Mouse (Mus musculus): Measurements from ENCODE around the gene Pvalb. TPM values are rescaled to one million over a fixed set of nuclear protein-coding genes. Genes with fewer than 3 reads are reported as not detected.

Gene Pvalb
- polyA plus RNA-seq, 1 experiment from 2014 or later, result 3.1 TPM

DNA sequence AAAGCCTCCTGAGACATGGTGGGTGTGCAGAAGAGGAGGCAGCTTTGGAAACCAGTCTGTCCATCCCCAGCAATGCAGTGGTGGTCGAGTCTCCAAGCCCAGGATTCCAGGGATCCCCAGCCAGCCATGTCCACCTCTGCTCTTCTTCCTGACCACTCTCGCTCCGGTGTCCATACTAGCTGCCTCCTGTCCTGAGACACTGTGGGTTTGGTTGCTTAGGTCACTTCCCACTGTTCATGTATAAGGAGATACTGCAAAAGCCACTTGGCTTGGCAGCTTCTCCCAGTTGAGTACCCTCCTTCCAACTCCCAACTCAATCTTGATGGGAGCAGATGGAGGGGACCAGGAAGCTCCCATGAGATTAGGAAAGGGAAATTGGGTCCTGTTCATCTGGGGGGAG is 17.7 kb downstream of the Pvalb start:
- Histone ChIP-seq H3K4me3 (replicated peaks) (no peak overlapping the region), H3K4me1 (replicated peaks) (peaks cover 4% of the 10 kb centered on the region), H3K9ac (replicated peaks) (no peak overlapping the region), H3K36me3 (no peaks in the 10 kb centered on the region), H3K27me3 (peaks cover 5% of the 10 kb centered on the region; the same call in 1 of the 2 replicates), H3K9me3 (no peaks in the 10 kb centered on the region), H3K27ac (no peak overlapping the region), H3K4me2 (replicated peaks) (no peak overlapping the region)
- ATAC-seq, result no peak
- WGBS, result 85% methylated on average over 3 of the region's 3 CpGs

DNA sequence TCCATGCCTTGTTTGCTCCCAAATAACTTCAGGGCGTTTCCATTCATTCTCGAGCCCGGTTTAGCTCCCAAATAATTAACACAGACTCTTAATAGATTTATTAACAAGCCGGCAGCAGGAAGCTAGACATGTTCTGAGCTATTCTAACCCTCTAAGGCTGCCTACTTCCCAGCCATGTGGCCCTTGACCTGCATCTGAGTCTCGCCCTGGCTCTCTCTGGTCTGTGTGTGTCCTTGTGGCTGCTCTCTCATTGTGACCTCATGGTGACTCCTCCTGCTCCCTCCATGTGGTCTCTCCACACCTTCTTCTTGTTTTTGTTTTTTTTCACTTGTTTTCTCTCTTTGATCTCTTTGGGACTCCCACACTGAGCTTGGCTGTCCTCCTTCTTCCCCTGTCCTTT is 19.3 kb downstream of the Pvalb start:
- Histone ChIP-seq H3K4me1 (replicated peaks) (peaks cover 12% of the 10 kb centered on the region), H3K4me2 (replicated peaks) (no peak overlapping the region), H3K36me3 (no peaks in the 10 kb centered on the region), H3K4me3 (replicated peaks) (no peak overlapping the region), H3K27me3 (peaks cover 15% of the 10 kb centered on the region), H3K27ac (no peak overlapping the region), H3K9ac (replicated peaks) (no peak overlapping the region), H3K9me3 (no peaks in the 10 kb centered on the region)
- no peak for ATAC-seq
- WGBS, result 81% methylated on average over 5 of the region's 5 CpGs

DNA sequence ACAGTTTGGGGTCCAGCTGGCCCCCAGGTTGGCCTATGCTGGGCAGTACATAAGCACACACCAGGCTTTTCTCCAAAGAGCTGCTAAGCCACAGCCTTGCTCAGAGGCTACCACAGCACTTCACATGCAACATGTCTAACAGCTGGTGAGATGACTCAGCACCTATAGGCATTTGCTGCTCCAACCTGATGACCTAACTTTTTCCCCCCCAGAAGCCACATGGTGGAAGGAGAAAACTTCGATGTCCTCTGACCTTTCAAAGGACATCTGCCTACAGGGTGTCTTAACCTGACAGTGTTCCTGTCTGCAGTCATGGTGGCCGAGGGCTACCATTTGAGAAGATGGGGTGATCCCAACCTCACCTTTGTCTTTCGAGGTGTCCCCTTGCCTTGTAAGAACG is 20.6 kb downstream of the Pvalb start:
- ATAC-seq, result no peak
- H3K9ac ChIP-seq (replicated peaks), result no peak overlapping the region
- H3K9me3 ChIP-seq, result no peaks in the 10 kb centered on the region
- H3K4me2 ChIP-seq (replicated peaks), result no peak overlapping the region
- H3K4me3 ChIP-seq (replicated peaks), result no peak overlapping the region
- no peaks in the 10 kb centered on the region for H3K36me3 ChIP-seq
- peaks cover 24% of the 10 kb centered on the region for H3K4me1 ChIP-seq (replicated peaks)
- peaks cover 15% of the 10 kb centered on the region for H3K27me3 ChIP-seq
- WGBS, result 92% methylated on average over 4 of the region's 4 CpGs
- H3K27ac ChIP-seq, result no peak overlapping the region

DNA sequence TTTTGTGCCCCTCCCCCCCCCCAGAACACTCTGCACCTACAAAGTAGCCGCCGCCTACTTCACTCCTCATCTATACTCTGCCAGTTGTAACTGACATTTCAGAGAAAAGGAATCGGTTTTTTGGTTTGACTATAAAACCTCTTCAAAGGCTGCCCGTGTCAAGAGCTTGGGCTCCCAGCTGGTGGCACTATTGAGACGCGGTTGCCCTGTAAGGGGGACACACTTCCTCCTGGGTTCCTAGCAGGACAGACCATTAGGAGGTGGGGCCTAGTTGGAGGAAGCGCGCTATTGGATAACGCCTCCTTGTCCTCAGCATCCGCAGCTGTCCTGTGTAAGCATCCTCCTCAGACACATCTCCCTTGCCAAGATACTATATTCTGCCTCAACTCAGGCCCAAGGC is 21.3 kb downstream of the Pvalb start:
- Histone ChIP-seq H3K9ac (replicated peaks) (no peak overlapping the region), H3K4me3 (replicated peaks) (no peak overlapping the region), H3K36me3 (no peaks in the 10 kb centered on the region), H3K27me3 (peaks cover 20% of the 10 kb centered on the region), H3K4me2 (replicated peaks) (peak overlapping the region; percentile 25; the same call in 1 of the 2 replicates), H3K4me1 (replicated peaks) (peaks cover 24% of the 10 kb centered on the region), H3K27ac (no peak overlapping the region), H3K9me3 (no peaks in the 10 kb centered on the region)
- 1% methylated on average over 10 of the region's 10 CpGs for WGBS
- ATAC-seq, result peak; percentile 86

DNA sequence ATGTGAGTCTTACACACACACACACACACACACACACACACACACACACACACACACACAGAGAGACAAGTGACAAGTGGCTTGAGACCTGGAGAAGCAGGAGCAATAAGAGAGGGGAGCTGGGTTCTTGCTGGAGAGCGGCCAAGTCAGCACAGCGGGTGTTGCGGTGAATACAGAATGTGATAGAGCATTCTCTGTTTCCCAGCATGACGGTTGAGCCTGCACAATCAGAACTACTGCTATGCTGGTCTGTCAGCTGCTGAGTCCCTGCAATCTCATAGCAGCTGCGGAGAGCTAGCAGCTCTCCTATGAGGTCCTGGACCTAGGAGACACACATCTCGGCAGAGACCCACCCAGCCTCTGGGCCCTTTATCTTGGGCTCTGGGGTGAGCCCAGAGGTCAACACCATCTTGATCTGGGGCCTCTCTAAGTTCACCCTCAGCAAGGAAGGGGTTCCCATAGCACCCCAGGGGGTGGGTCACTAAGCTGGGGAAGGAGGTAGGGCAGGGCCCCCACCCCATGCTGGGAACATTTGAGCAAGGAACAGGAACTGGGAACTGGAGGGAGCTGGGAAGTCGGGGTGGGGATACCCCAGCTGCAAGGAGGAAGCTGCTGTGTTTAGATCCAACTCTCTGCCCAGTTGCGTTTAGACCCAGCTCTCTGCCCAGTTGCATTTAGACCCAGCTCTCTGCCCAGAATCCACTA is 24.3 kb downstream of the Pvalb start:
- no peak overlapping the region for H3K4me3 ChIP-seq (replicated peaks)
- H3K27me3 ChIP-seq, result peaks cover 23% of the 10 kb centered on the region
- peak overlapping the region; percentile 41; the same call in 1 of the 2 replicates for H3K9ac ChIP-seq (replicated peaks)
- no peaks in the 10 kb centered on the region for H3K9me3 ChIP-seq
- peaks cover 37% of the 10 kb centered on the region for H3K4me1 ChIP-seq (replicated peaks)
- 22% methylated on average over 8 of the region's 8 CpGs for WGBS
- H3K36me3 ChIP-seq, result no peaks in the 10 kb centered on the region
- H3K27ac ChIP-seq, result peak overlapping the region; percentile 84
- H3K4me2 ChIP-seq (replicated peaks), result peak overlapping the region; percentile 20
- ATAC-seq, result peak; percentile 63

DNA sequence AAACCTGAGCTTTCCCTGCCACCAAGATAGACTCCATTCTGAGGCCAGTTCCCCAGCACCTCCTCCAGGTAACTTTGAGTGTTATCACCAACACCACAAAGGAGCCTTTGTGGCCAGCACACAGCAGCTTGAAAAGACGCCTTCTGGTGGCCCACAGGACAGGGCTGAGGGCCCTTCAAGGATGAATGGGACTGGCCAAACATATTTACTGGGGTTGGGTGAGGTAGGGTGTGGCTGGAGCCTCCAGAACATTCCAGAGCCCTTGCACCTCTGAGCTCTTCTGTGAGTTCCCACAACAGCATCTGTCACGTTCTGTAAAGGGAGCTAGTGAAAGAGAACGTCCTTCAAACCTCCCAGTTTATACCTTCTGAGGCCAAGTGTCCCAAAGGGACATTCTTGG is 26.4 kb downstream of the Pvalb start:
- no peak overlapping the region for H3K9ac ChIP-seq (replicated peaks)
- H3K4me3 ChIP-seq (replicated peaks), result no peak overlapping the region
- peaks cover 23% of the 10 kb centered on the region for H3K27me3 ChIP-seq
- no peak overlapping the region for H3K27ac ChIP-seq
- no peaks in the 10 kb centered on the region for H3K9me3 ChIP-seq
- ATAC-seq, result no peak
- H3K4me1 ChIP-seq (replicated peaks), result peaks cover 39% of the 10 kb centered on the region
- no peaks in the 10 kb centered on the region for H3K36me3 ChIP-seq
- H3K4me2 ChIP-seq (replicated peaks), result no peak overlapping the region
- 76% methylated on average over 3 of the region's 3 CpGs for WGBS

DNA sequence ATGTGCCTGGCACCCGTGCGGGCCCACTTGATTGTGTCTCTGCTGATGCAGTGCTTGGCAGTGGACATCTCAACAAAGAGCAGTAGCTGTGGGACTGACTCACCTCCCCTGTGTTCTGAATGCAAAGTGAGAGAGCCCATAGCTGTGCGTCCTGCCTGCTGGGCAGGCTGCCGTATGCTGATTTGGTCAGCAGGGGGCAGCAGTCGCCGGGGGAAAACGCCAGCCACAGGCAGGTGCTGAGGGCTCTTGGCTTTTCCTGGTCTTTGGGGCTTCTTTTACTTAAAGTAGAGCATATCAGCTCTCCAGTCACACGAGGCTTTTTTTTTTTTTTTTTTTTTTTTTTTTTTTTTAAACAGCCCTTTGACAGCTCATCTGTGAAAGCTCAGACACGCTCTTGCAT is 27.8 kb downstream of the Pvalb start:
- ATAC-seq, result no peak
- H3K4me2 ChIP-seq (replicated peaks), result peak overlapping the region; percentile 22; the same call in 1 of the 2 replicates
- H3K9ac ChIP-seq (replicated peaks), result no peak overlapping the region
- H3K9me3 ChIP-seq, result no peaks in the 10 kb centered on the region
- WGBS, result 4% methylated on average over 9 of the region's 9 CpGs
- peaks cover 17% of the 10 kb centered on the region for H3K27me3 ChIP-seq
- no peak overlapping the region for H3K4me3 ChIP-seq (replicated peaks)
- H3K27ac ChIP-seq, result 0 out of 2 replicates have a peak overlapping the region, but pooled peaks have one; percentile 36
- no peaks in the 10 kb centered on the region for H3K36me3 ChIP-seq
- peaks cover 44% of the 10 kb centered on the region for H3K4me1 ChIP-seq (replicated peaks)

DNA sequence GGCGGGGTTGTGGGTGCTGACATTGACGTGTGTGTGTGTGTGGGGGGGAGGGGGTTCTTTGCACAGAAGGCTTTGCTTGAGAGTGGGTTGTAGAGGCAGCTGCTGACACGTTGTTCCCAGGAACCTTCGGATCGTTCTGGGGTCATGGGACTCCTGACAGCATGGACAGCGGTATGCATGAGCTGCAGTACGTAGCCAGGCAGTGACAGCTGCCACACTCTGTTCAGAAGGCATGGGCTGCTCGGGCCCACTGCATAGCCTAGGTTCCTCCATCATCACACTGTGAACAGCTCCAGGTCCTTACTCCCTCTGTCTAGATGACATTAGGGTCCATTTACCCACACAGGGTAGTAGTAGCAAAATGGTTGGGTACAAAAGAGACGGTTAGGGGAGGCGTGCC is 28.9 kb downstream of the Pvalb start:
- 72% methylated on average over 10 of the region's 10 CpGs for WGBS
- Histone ChIP-seq H3K27ac (peak overlapping the region; percentile 10; the same call in 1 of the 2 replicates), H3K4me1 (replicated peaks) (peaks cover 50% of the 10 kb centered on the region)

DNA sequence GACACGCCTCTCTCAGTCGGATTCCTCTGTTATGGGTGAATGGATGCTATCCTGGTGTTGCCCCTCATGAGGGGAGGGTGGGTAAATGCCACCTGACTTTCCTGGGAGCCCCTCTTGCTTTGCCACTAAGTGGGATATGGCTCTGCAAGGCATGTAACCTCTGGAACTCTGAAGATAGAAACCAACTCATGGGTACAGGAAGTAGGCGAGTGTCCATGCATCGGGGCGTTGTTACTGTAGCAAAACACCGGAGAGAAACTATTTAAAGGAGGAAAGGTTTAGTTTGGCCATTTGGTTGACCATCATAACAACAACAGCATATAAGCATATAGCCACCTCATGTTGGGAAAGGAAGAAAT is 31.3 kb downstream of the Pvalb start:
- 0 out of 2 replicates have a peak, but pooled peaks cover 4% of the 10 kb centered on the region for H3K27me3 ChIP-seq
- 75% methylated on average over 6 of the region's 6 CpGs for WGBS
- peak overlapping the region; percentile 60 for H3K9ac ChIP-seq (replicated peaks)
- ATAC-seq, result no peak
- no peaks in the 10 kb centered on the region for H3K9me3 ChIP-seq
- peak overlapping the region; percentile 89 for H3K27ac ChIP-seq
- H3K36me3 ChIP-seq, result no peaks in the 10 kb centered on the region
- H3K4me1 ChIP-seq (replicated peaks), result peaks cover 45% of the 10 kb centered on the region
- H3K4me2 ChIP-seq (replicated peaks), result peak overlapping the region; percentile 56
- peak overlapping the region; percentile 42 for H3K4me3 ChIP-seq (replicated peaks)

More for the DNA sequence above, 28.9 kb downstream of the Pvalb start:
- no peak for ATAC-seq
- Histone ChIP-seq H3K9me3 (no peaks in the 10 kb centered on the region), H3K4me3 (replicated peaks) (no peak overlapping the region), H3K27me3 (peaks cover 8% of the 10 kb centered on the region), H3K4me2 (replicated peaks) (no peak overlapping the region), H3K36me3 (no peaks in the 10 kb centered on the region), H3K9ac (replicated peaks) (no peak overlapping the region)

DNA sequence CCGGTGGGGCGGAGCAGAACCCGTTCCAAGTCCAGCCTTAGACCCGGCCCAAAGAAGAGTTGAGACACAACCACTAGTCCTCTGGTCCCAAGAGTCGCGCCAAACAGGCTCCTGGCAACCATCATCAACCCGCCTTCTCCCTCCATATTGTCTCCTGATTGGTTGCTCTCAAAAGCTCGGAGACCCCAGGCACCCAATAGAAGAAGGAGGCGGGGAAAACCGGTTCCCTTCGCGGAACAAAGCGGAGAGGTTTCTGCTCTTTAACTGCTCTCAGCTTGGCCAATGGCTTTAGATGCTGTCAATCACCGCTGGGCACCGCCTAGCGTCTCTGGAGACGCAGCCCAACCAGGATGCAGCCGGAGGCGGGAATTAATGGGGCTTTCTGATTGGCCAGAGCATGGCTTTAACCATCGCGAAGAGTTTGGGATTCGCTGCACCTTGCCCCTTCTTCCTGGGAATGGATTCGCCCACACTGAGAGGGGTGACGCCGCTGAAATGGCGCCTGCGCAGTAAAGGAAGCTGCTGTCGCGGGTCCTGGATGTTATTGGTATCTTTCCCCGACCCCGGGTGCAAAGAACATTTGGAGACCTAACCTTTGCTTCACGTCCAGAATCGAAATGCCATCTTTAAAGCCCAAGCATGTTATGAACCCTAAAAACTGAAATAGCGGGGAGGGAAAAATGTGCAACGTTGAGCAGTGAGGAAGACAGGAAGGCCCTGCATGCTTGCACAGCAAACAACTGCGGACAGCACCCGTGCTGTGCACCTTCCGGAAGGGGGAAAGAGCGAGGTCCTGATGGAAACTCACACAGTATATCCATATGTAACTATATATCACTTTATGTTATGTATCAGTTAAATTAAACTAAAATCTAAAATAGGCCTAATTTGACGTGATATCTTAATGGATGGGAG is 32.0 kb downstream of the Pvalb start, which contains the start of gene Ift27:
Gene Ift27, minus strand, starts transcription at position 136 of the 915 bp plus-strand sequence.
- Histone ChIP-seq H3K4me2 (replicated peaks) (peak within 1 kb of the TSS; percentile 90), H3K9ac (replicated peaks) (peak within 1 kb of the TSS; percentile 76), H3K9me3 (no peaks in the 10 kb centered on the region), H3K27me3 (no peaks in the 10 kb centered on the region), H3K27ac (peak within 1 kb of the TSS; percentile 89), H3K4me1 (replicated peaks) (peaks cover 48% of the 10 kb centered on the region), H3K4me3 (replicated peaks) (peak within 1 kb of the TSS; percentile 66), H3K36me3 (no peaks in the 10 kb centered on the region)
- under 1% methylated on average over 40 of the region's 40 CpGs for WGBS
- peak; percentile 97 for ATAC-seq

DNA sequence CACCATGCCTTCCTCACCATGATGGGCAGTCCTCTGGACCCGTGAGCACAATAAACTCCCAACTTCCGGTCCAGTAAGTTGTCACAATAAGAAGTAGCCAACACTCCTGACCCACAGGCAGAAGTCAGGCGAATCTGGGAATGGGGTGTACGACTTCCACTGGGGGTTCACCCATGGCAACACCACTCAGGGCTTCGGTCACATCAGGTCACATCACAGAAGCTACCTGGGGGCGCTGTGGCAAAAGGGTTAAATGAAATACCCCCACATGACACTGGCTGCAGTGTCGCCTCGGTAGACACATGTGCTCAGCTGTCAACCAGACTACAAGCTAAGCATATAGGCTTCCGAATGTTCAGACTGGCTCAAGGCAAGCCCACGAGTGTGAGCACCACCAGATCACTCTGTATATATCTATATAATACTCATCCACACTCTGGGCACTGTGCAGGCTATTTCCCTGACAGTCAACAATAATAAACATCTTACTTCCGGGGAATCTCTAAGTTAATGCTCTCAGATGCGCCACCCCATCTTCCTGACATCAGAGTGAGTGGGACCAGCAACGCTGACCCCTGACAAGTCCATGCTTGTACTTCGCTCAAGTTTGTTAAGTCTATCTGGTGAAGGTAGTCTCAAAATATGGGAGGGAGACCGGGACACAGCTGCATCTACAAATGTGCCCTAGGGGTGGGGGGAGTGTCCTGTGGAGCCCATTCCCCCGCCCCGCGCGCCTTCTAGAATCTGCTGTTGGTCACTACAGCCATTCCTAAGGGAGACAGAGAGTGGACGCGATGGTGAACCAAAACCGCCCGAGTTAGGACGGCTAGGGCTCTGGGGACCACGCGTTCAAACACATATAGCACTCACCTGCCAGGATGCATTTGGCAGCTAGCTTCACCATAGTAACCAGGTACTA is 33.0 kb downstream of the Pvalb start:
- Histone ChIP-seq H3K4me2 (replicated peaks) (peak overlapping the region; percentile 90), H3K4me3 (replicated peaks) (peak overlapping the region; percentile 66), H3K9ac (replicated peaks) (peak overlapping the region; percentile 76), H3K9me3 (no peaks in the 10 kb centered on the region), H3K27me3 (no peaks in the 10 kb centered on the region), H3K27ac (0 out of 2 replicates have a peak overlapping the region, but pooled peaks have one; percentile 57), H3K4me1 (replicated peaks) (peaks cover 40% of the 10 kb centered on the region), H3K36me3 (no peaks in the 10 kb centered on the region)
- WGBS, result 22% methylated on average over 26 of the region's 26 CpGs
- no peak for ATAC-seq

Measured in midbrain, embryonic 13.5 days (tissue).